Mouse (Mus musculus): ENCODE results near the gene Lkaaear1. TPM values are rescaled to one million over a fixed set of nuclear protein-coding genes. Genes with fewer than 3 reads are reported as not detected.

The Lkaaear1 gene
- polyA plus RNA-seq (2016; fragmentation: Nextera tagmentation; extraction: Ambion mirVana): not detected in 2 replicates

GRCm38 (mm10) chr2:181698241-181698640 is at the start of gene Lkaaear1:
Lkaaear1 (minus strand) TSS chr2:181698442.
- Histone ChIP-seq H3K9me3 (replicated peaks) (no peaks in the 10 kb centered on the region), H3K4me1 (peaks cover 8% of the 10 kb centered on the region), H3K36me3 (no peaks in the 10 kb centered on the region), H3K27me3 (ENCODE audit: low read depth, poor library complexity, severe bottlenecking) (peaks cover 32% of the 10 kb centered on the region), H3K27ac (no peak within 1 kb of the TSS), H3K4me3 (no peak within 1 kb of the TSS)
- WGBS: 52% methylated on average over 5 of the region's 5 CpGs
- no peak for DNase-seq (ENCODE audit: low spot score)

- 64% methylated on average over 3 of the region's 3 CpGs for WGBS
- H3K27ac ChIP-seq: no peak overlapping the region
- H3K4me1 ChIP-seq: 0 out of 2 replicates have a peak, but pooled peaks cover 2% of the 10 kb centered on the region
- no peak for DNase-seq (ENCODE audit: low spot score)
- H3K27me3 ChIP-seq (ENCODE audit: low read depth, poor library complexity, severe bottlenecking): no peaks in the 10 kb centered on the region
- H3K4me3 ChIP-seq: no peak overlapping the region
- no peaks in the 10 kb centered on the region for H3K9me3 ChIP-seq (replicated peaks)
- no peaks in the 10 kb centered on the region for H3K36me3 ChIP-seq
Measured at GRCm38 (mm10) chr2:181730051-181730450, 31.8 kb upstream of the Lkaaear1 start.

- Histone ChIP-seq H3K4me1 (0 out of 2 replicates have a peak, but pooled peaks cover 2% of the 10 kb centered on the region), H3K9me3 (replicated peaks) (no peaks in the 10 kb centered on the region), H3K27me3 (ENCODE audit: low read depth, poor library complexity, severe bottlenecking) (no peaks in the 10 kb centered on the region), H3K27ac (no peak overlapping the region), H3K4me3 (no peak overlapping the region), H3K36me3 (no peaks in the 10 kb centered on the region)
- no peak for DNase-seq (ENCODE audit: low spot score)
- WGBS: 61% methylated on average over 9 of the region's 9 CpGs
Measured at GRCm38 (mm10) chr2:181727659-181728262, 29.5 kb upstream of the Lkaaear1 start.

- Histone ChIP-seq H3K36me3 (no peaks in the 10 kb centered on the region), H3K4me3 (no peak overlapping the region), H3K9me3 (replicated peaks) (no peaks in the 10 kb centered on the region), H3K27me3 (ENCODE audit: low read depth, poor library complexity, severe bottlenecking) (no peaks in the 10 kb centered on the region), H3K4me1 (no peaks in the 10 kb centered on the region), H3K27ac (no peak overlapping the region)
- 16% methylated on average over 3 of the region's 3 CpGs for WGBS
- peak; percentile 60 for DNase-seq (ENCODE audit: low spot score)
Measured at GRCm38 (mm10) chr2:181722213-181722612, 24.0 kb upstream of the Lkaaear1 start.

DNA sequence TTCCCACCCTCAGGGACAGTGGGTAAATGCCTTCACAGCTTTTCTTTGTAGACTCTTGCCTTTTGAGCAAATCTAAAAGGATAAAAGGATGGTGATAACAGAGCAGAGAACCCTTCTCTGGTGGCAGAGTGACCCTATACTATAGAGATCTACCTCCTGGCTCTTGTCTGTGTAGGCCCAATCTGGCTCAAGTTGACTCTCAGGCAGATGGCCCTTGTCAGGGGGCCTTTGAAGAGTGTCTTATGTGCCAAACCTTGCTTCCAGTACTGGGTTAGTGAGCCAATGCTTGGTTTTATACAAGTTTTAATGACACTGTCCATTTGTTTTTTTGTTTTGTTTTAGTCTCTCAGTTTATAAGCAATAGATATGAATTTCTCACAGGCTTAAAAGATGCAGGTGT is 23.0 kb upstream of the Lkaaear1 start:
- no peaks in the 10 kb centered on the region for H3K27me3 ChIP-seq (ENCODE audit: low read depth, poor library complexity, severe bottlenecking)
- H3K36me3 ChIP-seq: no peaks in the 10 kb centered on the region
- no peak overlapping the region for H3K4me3 ChIP-seq
- no peaks in the 10 kb centered on the region for H3K9me3 ChIP-seq (replicated peaks)
- no peak overlapping the region for H3K27ac ChIP-seq
- no peaks in the 10 kb centered on the region for H3K4me1 ChIP-seq
- DNase-seq (ENCODE audit: low spot score): no peak

DNA sequence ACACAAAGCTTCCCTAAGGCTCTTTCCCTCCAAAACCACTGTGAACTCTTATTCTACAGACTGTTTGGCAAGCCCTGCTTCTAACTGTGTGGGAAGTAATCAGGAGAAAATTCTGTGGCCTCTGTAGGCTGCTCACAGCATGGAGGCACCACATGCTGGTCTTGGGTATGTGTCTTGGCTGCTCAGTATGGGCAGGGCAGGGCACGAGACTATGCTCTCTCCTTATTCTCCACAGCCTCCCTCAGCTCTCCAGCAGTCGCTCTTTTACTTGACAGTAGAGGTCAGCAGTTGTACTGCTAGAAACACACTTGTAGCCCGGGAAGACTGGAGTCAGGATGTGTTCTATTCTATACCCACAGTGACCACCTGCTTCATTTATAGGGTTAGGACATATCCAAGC is 21.8 kb upstream of the Lkaaear1 start:
- H3K27ac ChIP-seq: no peak overlapping the region
- H3K9me3 ChIP-seq (replicated peaks): no peaks in the 10 kb centered on the region
- H3K4me1 ChIP-seq: peaks cover 1% of the 10 kb centered on the region; the same call in 1 of the 2 replicates
- H3K27me3 ChIP-seq (ENCODE audit: low read depth, poor library complexity, severe bottlenecking): no peaks in the 10 kb centered on the region
- no peak overlapping the region for H3K4me3 ChIP-seq
- no peaks in the 10 kb centered on the region for H3K36me3 ChIP-seq
- DNase-seq (ENCODE audit: low spot score): no peak
- WGBS: 46% methylated on average over 3 of the region's 3 CpGs

GRCm38 (mm10) chr2:181716991-181717390 is 18.7 kb upstream of the Lkaaear1 start:
- 92% methylated on average over 3 of the region's 3 CpGs for WGBS

GRCm38 (mm10) chr2:181715382-181715781 is 17.1 kb upstream of the Lkaaear1 start:
- no peaks in the 10 kb centered on the region for H3K9me3 ChIP-seq (replicated peaks)
- peaks cover 4% of the 10 kb centered on the region; the same call in 1 of the 2 replicates for H3K4me1 ChIP-seq
- no peak for DNase-seq (ENCODE audit: low spot score)
- 85% methylated on average over 3 of the region's 3 CpGs for WGBS
- H3K27ac ChIP-seq: no peak overlapping the region
- H3K36me3 ChIP-seq: no peaks in the 10 kb centered on the region
- H3K4me3 ChIP-seq: peak overlapping the region; percentile 33; the same call in 1 of the 2 replicates
- H3K27me3 ChIP-seq (ENCODE audit: low read depth, poor library complexity, severe bottlenecking): no peaks in the 10 kb centered on the region

More at GRCm38 (mm10) chr2:181716991-181717390, 18.7 kb upstream of the Lkaaear1 start:
- DNase-seq (ENCODE audit: low spot score): no peak
- Histone ChIP-seq H3K4me3 (no peak overlapping the region), H3K27me3 (ENCODE audit: low read depth, poor library complexity, severe bottlenecking) (no peaks in the 10 kb centered on the region), H3K4me1 (peaks cover 4% of the 10 kb centered on the region; the same call in 1 of the 2 replicates), H3K27ac (no peak overlapping the region), H3K9me3 (replicated peaks) (no peaks in the 10 kb centered on the region), H3K36me3 (no peaks in the 10 kb centered on the region)

GRCm38 (mm10) chr2:181714903-181715326 is 16.7 kb upstream of the Lkaaear1 start, which contains the start of gene Oprl1:
Oprl1 (plus strand) TSS chr2:181715016.
- Histone ChIP-seq H3K27me3 (ENCODE audit: low read depth, poor library complexity, severe bottlenecking) (no peaks in the 10 kb centered on the region), H3K9me3 (replicated peaks) (no peaks in the 10 kb centered on the region), H3K4me1 (peaks cover 4% of the 10 kb centered on the region; the same call in 1 of the 2 replicates), H3K27ac (no peak within 1 kb of the TSS), H3K36me3 (no peaks in the 10 kb centered on the region), H3K4me3 (peak within 1 kb of the TSS; percentile 33; the same call in 1 of the 2 replicates)
- DNase-seq (ENCODE audit: low spot score): no peak
- 2% methylated on average over 7 of the region's 7 CpGs for WGBS

GRCm38 (mm10) chr2:181713749-181714148 is 15.5 kb upstream of the Lkaaear1 start:
- no peaks in the 10 kb centered on the region for H3K36me3 ChIP-seq
- DNase-seq (ENCODE audit: low spot score): no peak
- no peaks in the 10 kb centered on the region for H3K27me3 ChIP-seq (ENCODE audit: low read depth, poor library complexity, severe bottlenecking)
- 74% methylated on average over 1 of the region's 1 CpGs for WGBS
- no peaks in the 10 kb centered on the region for H3K9me3 ChIP-seq (replicated peaks)
- H3K4me1 ChIP-seq: peaks cover 4% of the 10 kb centered on the region; the same call in 1 of the 2 replicates
- no peak overlapping the region for H3K4me3 ChIP-seq
- no peak overlapping the region for H3K27ac ChIP-seq

GRCm38 (mm10) chr2:181706668-181707067 is 8.4 kb upstream of the Lkaaear1 start:
- no peak overlapping the region for H3K27ac ChIP-seq
- H3K4me3 ChIP-seq: no peak overlapping the region
- no peaks in the 10 kb centered on the region for H3K36me3 ChIP-seq
- DNase-seq (ENCODE audit: low spot score): no peak
- H3K4me1 ChIP-seq: no peaks in the 10 kb centered on the region
- H3K9me3 ChIP-seq (replicated peaks): no peaks in the 10 kb centered on the region
- H3K27me3 ChIP-seq (ENCODE audit: low read depth, poor library complexity, severe bottlenecking): no peaks in the 10 kb centered on the region
- WGBS: 38% methylated on average over 4 of the region's 4 CpGs

DNA sequence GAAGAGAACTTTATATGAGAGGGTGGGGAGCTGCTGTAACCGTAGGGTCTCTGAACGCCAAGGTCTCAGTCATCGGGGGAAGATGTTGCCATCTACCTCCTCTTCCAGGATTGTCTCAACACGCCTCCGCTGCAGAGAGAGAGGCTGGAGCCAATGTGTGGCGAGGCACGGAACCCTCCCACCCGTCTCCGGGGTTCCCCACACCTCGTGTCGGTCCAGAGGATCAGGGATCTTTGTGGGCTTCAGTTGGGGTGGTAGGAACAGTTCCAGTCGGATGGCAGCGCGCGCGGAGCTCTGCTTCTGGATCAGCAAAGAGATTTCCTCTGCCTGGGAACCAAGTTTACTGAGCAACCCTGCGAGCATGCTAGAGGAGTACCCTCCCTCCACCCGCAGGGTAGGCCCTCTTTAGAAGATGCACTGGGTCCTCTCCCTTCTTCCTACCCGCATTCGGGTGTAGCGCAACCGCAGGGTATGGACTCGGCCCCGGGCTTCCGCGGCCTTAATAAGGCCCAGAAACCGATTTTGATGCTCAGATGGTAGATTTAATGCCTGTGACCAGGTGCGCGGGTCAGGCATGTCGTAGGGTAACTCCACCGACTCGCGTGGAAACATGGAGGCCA is 1.3 kb downstream of the Lkaaear1 start:
- Histone ChIP-seq H3K27me3 (ENCODE audit: low read depth, poor library complexity, severe bottlenecking) (peaks cover 32% of the 10 kb centered on the region), H3K9me3 (replicated peaks) (no peaks in the 10 kb centered on the region), H3K4me1 (peaks cover 21% of the 10 kb centered on the region), H3K4me3 (no peak overlapping the region), H3K27ac (no peak overlapping the region), H3K36me3 (no peaks in the 10 kb centered on the region)
- WGBS: 66% methylated on average over 33 of the region's 33 CpGs
- no peak for DNase-seq (ENCODE audit: low spot score)

DNA sequence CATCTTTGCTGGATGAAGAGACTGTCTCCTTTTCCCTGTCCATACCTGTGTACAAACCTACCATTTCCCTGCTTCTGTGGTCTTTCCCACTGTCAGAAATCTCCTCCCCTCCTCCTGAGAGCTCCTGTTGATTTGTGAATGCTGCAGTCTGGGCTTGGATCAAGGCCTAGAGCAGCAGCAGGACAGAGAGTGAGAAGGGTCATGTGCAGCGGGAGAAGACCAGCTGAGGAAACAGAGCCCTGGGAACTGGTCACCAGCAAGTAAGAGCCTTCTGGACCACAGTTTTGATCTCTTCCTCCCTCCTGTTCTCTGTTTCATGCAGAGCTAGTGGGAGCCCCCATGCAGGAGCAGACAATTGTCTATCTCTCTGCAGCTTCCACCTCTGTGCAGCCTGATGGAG is 2.5 kb downstream of the Lkaaear1 start:
- Histone ChIP-seq H3K27ac (no peak overlapping the region), H3K4me1 (peaks cover 30% of the 10 kb centered on the region), H3K27me3 (ENCODE audit: low read depth, poor library complexity, severe bottlenecking) (peaks cover 32% of the 10 kb centered on the region), H3K4me3 (no peak overlapping the region), H3K9me3 (replicated peaks) (no peaks in the 10 kb centered on the region), H3K36me3 (peaks cover 8% of the 10 kb centered on the region)
- no peak for DNase-seq (ENCODE audit: low spot score)
- 87% methylated on average over 1 of the region's 1 CpGs for WGBS
